Mouse (Mus musculus): Measurements from ENCODE around the gene Trim80. TPM values are rescaled to one million over a fixed set of nuclear protein-coding genes. Genes with fewer than 3 reads are reported as not detected.

The Trim80 gene
- polyA plus RNA-seq, 1 experiment from 2014 or later = 0.26 TPM

GRCm38 (mm10) chr11:115406858-115407401, 33.4 kb upstream of the Trim80 start:
- Histone ChIP-seq H3K4me2 (ENCODE audit: low read depth, low read length) (no peak overlapping the region), H3K4me1 (ENCODE audit: control insufficient read depth, insufficient read depth, low read length) (peaks cover 17% of the 10 kb centered on the region), H3K27ac (ENCODE audit: low read length) (no peak overlapping the region), H3K4me3 (replicated peaks; ENCODE audit: low read length) (no peak overlapping the region), H3K9ac (ENCODE audit: low read length) (no peak overlapping the region), H3K9me3 (replicated peaks; ENCODE audit: control insufficient read depth, low read length) (no peaks in the 10 kb centered on the region), H3K36me3 (ENCODE audit: control insufficient read depth, insufficient read depth, low read length) (0 out of 2 replicates have a peak, but pooled peaks cover 4% of the 10 kb centered on the region), H3K27me3 (ENCODE audit: control insufficient read depth, insufficient read depth, low read length) (no peaks in the 10 kb centered on the region)
- 94% methylated on average over 17 of the region's 17 CpGs for WGBS
- no peak for ATAC-seq (ENCODE audit: insufficient read depth, low FRiP score)

DNA sequence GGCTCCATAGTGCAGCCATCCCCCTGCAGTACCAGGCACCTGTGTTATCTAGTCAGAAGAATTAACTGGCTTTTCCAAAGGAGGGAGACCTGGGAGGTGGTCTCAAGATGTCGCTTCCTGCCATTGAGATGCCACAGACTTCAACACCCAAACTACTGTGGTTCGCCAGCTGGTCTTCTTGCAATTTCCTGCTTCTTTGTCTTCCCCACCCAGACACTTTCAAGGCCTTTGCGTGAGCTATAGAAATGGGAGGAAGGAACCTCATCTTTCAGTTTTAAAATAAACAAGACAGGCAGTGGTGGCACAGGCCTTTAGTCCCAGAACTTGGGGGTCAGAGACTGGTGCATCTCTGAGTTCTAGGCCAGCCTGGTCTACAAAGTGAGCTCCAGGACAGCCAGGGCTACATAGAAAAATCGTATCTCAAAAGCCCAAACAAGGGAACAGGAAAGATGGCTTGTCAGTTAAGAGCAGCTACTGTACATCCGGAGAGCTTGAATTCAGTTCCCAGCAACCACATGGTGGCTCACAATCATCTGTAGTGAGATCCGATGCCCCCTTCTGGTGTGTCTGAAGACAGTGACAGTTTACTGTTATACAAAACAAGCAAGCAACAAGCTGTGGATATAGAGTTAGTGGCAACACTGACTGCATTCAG, 32.0 kb upstream of the Trim80 start:
- H3K27me3 ChIP-seq (ENCODE audit: control insufficient read depth, insufficient read depth, low read length) = no peaks in the 10 kb centered on the region
- no peak overlapping the region for H3K4me2 ChIP-seq (ENCODE audit: low read depth, low read length)
- peaks cover 22% of the 10 kb centered on the region for H3K4me1 ChIP-seq (ENCODE audit: control insufficient read depth, insufficient read depth, low read length)
- no peak overlapping the region for H3K9ac ChIP-seq (ENCODE audit: low read length)
- 75% methylated on average over 6 of the region's 6 CpGs for WGBS
- H3K27ac ChIP-seq (ENCODE audit: low read length) = peak overlapping the region; percentile 30; the same call in 1 of the 2 replicates
- ATAC-seq (ENCODE audit: insufficient read depth, low FRiP score) = no peak
- H3K4me3 ChIP-seq (replicated peaks; ENCODE audit: low read length) = no peak overlapping the region
- H3K36me3 ChIP-seq (ENCODE audit: control insufficient read depth, insufficient read depth, low read length) = 0 out of 2 replicates have a peak, but pooled peaks cover 4% of the 10 kb centered on the region
- H3K9me3 ChIP-seq (replicated peaks; ENCODE audit: control insufficient read depth, low read length) = no peaks in the 10 kb centered on the region

- Histone ChIP-seq H3K9me3 (replicated peaks; ENCODE audit: control insufficient read depth, low read length) (no peaks in the 10 kb centered on the region), H3K4me1 (ENCODE audit: control insufficient read depth, insufficient read depth, low read length) (peaks cover 16% of the 10 kb centered on the region), H3K9ac (ENCODE audit: low read length) (no peak overlapping the region), H3K27ac (ENCODE audit: low read length) (no peak overlapping the region), H3K4me2 (ENCODE audit: low read depth, low read length) (no peak overlapping the region), H3K4me3 (replicated peaks; ENCODE audit: low read length) (no peak overlapping the region), H3K36me3 (ENCODE audit: control insufficient read depth, insufficient read depth, low read length) (0 out of 2 replicates have a peak, but pooled peaks cover 4% of the 10 kb centered on the region), H3K27me3 (ENCODE audit: control insufficient read depth, insufficient read depth, low read length) (no peaks in the 10 kb centered on the region)
- ATAC-seq (ENCODE audit: insufficient read depth, low FRiP score) = no peak
- WGBS = 71% methylated on average over 7 of the region's 7 CpGs
These were observed 30.8 kb upstream of the Trim80 start for GRCm38 (mm10) chr11:115409556-115409955.

DNA sequence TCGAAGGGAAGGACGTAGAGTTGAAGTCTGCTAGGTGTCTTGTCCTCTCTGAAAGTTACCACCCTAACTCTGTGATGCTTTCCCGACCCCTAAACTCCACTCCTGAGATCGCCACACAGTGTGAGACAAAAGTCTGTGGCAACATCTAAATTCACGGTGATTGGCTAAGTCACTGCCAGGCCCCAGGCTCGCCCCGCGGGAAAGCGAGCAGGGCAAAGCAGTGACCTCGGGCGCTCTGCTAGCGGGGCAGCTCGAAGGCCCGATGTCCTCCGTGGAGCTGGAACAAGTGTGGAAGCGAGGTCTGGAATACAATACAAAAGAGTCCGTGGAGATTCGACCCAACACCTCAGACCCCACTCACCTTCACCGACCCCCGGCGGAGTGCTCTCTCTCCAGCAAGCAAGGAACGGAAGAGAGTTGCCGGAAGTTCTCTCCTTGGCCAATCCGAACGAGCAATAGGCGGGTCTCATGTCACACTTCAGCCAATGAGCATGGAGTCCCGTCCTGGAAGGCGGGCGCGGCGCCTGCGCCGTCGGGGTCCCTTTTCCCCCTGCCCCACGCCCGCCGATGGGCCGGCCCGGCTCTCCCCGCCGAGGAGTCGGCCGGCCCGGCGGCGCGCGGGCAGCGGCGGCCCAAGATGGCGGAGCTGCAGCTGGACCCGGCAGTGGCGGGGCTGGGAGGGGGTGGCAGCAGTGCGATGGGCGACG, 20.7 kb upstream of the Trim80 start, which contains the start of the genes Atp5h and Kctd2:
Gene Atp5h (minus strand): TSS at position 432 of the 707 bp plus-strand sequence.
Gene Kctd2 (plus strand): TSS at position 598 of the 707 bp plus-strand sequence.
- Histone ChIP-seq H3K4me3 (replicated peaks; ENCODE audit: low read length) (peak within 1 kb of the TSS; percentile 79), H3K4me1 (ENCODE audit: control insufficient read depth, insufficient read depth, low read length) (peaks cover 18% of the 10 kb centered on the region), H3K9me3 (replicated peaks; ENCODE audit: control insufficient read depth, low read length) (no peaks in the 10 kb centered on the region), H3K27ac (ENCODE audit: low read length) (peak within 1 kb of the TSS; percentile 85), H3K27me3 (ENCODE audit: control insufficient read depth, insufficient read depth, low read length) (no peaks in the 10 kb centered on the region), H3K9ac (ENCODE audit: low read length) (peak within 1 kb of the TSS; percentile 99), H3K4me2 (ENCODE audit: low read depth, low read length) (peak within 1 kb of the TSS; percentile 80), H3K36me3 (ENCODE audit: control insufficient read depth, insufficient read depth, low read length) (0 out of 2 replicates have a peak, but pooled peaks cover 9% of the 10 kb centered on the region)
- ATAC-seq (ENCODE audit: insufficient read depth, low FRiP score) = peak; percentile 98
- WGBS = under 1% methylated on average over 56 of the region's 56 CpGs

GRCm38 (mm10) chr11:115420336-115421190, 19.8 kb upstream of the Trim80 start:
- H3K36me3 ChIP-seq (ENCODE audit: control insufficient read depth, insufficient read depth, low read length) = 0 out of 2 replicates have a peak, but pooled peaks cover 3% of the 10 kb centered on the region
- H3K27me3 ChIP-seq (ENCODE audit: control insufficient read depth, insufficient read depth, low read length) = no peaks in the 10 kb centered on the region
- ATAC-seq (ENCODE audit: insufficient read depth, low FRiP score) = peak; percentile 65

DNA sequence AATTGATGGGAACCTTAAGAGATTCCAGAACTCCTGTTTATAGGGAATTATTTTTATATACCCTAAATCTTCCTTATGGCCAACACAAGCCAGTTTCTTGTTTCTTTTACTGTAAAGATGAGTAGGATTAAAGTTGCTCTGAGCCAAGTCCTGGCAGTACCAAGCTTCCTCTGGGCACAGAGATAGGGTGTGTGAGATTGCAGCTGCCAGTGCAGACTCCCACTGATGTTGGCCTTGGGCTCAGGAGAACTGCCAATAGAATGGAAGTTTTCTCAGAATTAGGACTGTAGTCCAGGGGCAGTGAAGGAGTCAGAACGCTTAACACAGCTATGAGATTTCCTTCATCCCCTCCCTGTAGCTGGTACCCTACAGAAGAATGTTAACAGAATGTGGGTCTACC, 19.0 kb upstream of the Trim80 start:
- Histone ChIP-seq H3K27me3 (ENCODE audit: control insufficient read depth, insufficient read depth, low read length) (no peaks in the 10 kb centered on the region), H3K27ac (ENCODE audit: low read length) (no peak overlapping the region), H3K4me3 (replicated peaks; ENCODE audit: low read length) (no peak overlapping the region), H3K36me3 (ENCODE audit: control insufficient read depth, insufficient read depth, low read length) (no peaks in the 10 kb centered on the region), H3K4me1 (ENCODE audit: control insufficient read depth, insufficient read depth, low read length) (peaks cover 18% of the 10 kb centered on the region), H3K9me3 (replicated peaks; ENCODE audit: control insufficient read depth, low read length) (no peaks in the 10 kb centered on the region), H3K4me2 (ENCODE audit: low read depth, low read length) (peak overlapping the region; percentile 78), H3K9ac (ENCODE audit: low read length) (peak overlapping the region; percentile 99; the same call in 1 of the 2 replicates)
- 48% methylated on average over 1 of the region's 1 CpGs for WGBS
- no peak for ATAC-seq (ENCODE audit: insufficient read depth, low FRiP score)

More at GRCm38 (mm10) chr11:115420336-115421190, 19.8 kb upstream of the Trim80 start:
- 1% methylated on average over 45 of the region's 45 CpGs for WGBS
- peaks cover 18% of the 10 kb centered on the region for H3K4me1 ChIP-seq (ENCODE audit: control insufficient read depth, insufficient read depth, low read length)
- H3K9me3 ChIP-seq (replicated peaks; ENCODE audit: control insufficient read depth, low read length) = no peaks in the 10 kb centered on the region
- peak overlapping the region; percentile 99 for H3K9ac ChIP-seq (ENCODE audit: low read length)
- peak overlapping the region; percentile 79 for H3K4me3 ChIP-seq (replicated peaks; ENCODE audit: low read length)
- peak overlapping the region; percentile 85 for H3K27ac ChIP-seq (ENCODE audit: low read length)
- peak overlapping the region; percentile 78 for H3K4me2 ChIP-seq (ENCODE audit: low read depth, low read length)

- H3K4me2 ChIP-seq (ENCODE audit: low read depth, low read length) = no peak overlapping the region
- no peak overlapping the region for H3K9ac ChIP-seq (ENCODE audit: low read length)
- no peaks in the 10 kb centered on the region for H3K27me3 ChIP-seq (ENCODE audit: control insufficient read depth, insufficient read depth, low read length)
- H3K36me3 ChIP-seq (ENCODE audit: control insufficient read depth, insufficient read depth, low read length) = peaks cover 4% of the 10 kb centered on the region
- no peaks in the 10 kb centered on the region for H3K9me3 ChIP-seq (replicated peaks; ENCODE audit: control insufficient read depth, low read length)
- peaks cover 18% of the 10 kb centered on the region for H3K4me1 ChIP-seq (ENCODE audit: control insufficient read depth, insufficient read depth, low read length)
- H3K27ac ChIP-seq (ENCODE audit: low read length) = no peak overlapping the region
- no peak for ATAC-seq (ENCODE audit: insufficient read depth, low FRiP score)
- no peak overlapping the region for H3K4me3 ChIP-seq (replicated peaks; ENCODE audit: low read length)
- 87% methylated on average over 16 of the region's 16 CpGs for WGBS
These were observed 18.4 kb upstream of the Trim80 start for GRCm38 (mm10) chr11:115421972-115422371.

DNA sequence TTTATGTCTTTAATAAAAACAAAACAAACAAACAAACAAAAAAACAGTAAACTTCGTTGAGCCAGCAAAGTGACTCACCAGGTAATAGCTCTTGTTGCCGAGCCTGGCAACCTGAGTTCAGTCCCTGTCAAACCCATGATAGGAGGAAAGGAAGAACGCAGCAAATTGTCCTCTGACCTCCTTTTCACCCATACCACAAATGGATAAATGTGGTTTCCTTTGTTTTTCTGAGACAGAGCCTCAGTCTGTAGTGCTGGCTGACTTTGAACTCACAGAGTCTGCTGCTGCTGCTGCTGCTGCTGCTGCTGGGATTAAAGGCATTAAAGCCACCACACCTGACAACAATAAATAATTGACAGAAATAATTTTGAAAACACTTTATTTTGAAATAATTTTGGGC, 17.3 kb upstream of the Trim80 start:
- Histone ChIP-seq H3K9ac (ENCODE audit: low read length) (no peak overlapping the region), H3K4me3 (replicated peaks; ENCODE audit: low read length) (no peak overlapping the region), H3K27me3 (ENCODE audit: control insufficient read depth, insufficient read depth, low read length) (no peaks in the 10 kb centered on the region), H3K36me3 (ENCODE audit: control insufficient read depth, insufficient read depth, low read length) (peaks cover 5% of the 10 kb centered on the region), H3K4me2 (ENCODE audit: low read depth, low read length) (no peak overlapping the region), H3K27ac (ENCODE audit: low read length) (no peak overlapping the region), H3K4me1 (ENCODE audit: control insufficient read depth, insufficient read depth, low read length) (peaks cover 18% of the 10 kb centered on the region), H3K9me3 (replicated peaks; ENCODE audit: control insufficient read depth, low read length) (no peaks in the 10 kb centered on the region)
- ATAC-seq (ENCODE audit: insufficient read depth, low FRiP score) = no peak
- WGBS = 78% methylated on average over 3 of the region's 3 CpGs

All from stomach, embryonic 16.5 days (tissue).